In genomic region chr6:5164855-5165254, GRCm38 (mm10) we compare ENCODE assay signal across 20 mouse cellular contexts. TPM values are rescaled to one million over a fixed set of nuclear protein-coding genes. Genes with fewer than 3 reads are reported as not detected.
DNase-seq lines count a peak whose midpoint lies in the region; ATAC-seq and TF ChIP-seq lines count a peak whose summit lies in the region.
"Had no signal": no experiment of that assay in that cellular context is flagged by ENCODE, and none has a peak within 500 bp of the region (broad histone marks: within the 10 kb centered on the region; RNA-seq: fewer than 3 reads in every experiment).

No protein-coding gene starts in this region.

- H3K4me1 ChIP-seq in intestine, embryonic 14.5 days (replicated peaks; ENCODE audit: control insufficient read depth, insufficient read depth, low read length), result 0 out of 2 replicates have a peak, but pooled peaks cover 5% of the 10 kb centered on the region
- no peaks in the 10 kb centered on the region for H3K4me1 ChIP-seq in intestine, embryonic 15.5 days (replicated peaks)
- H3K4me1 ChIP-seq in neural tube, embryonic 13.5 days (replicated peaks), result 0 out of 2 replicates have a peak, but pooled peaks cover 8% of the 10 kb centered on the region
- H3K4me1 ChIP-seq in neural tube, embryonic 15.5 days, result no peaks in the 10 kb centered on the region
- no peaks in the 10 kb centered on the region for H3K4me1 ChIP-seq in limb, embryonic 14.5 days (ENCODE audit: control insufficient read depth, insufficient read depth, low read length)

- no peak overlapping the region for H3K4me2 ChIP-seq in intestine, embryonic 14.5 days (ENCODE audit: low read length)
- no peak overlapping the region for H3K4me2 ChIP-seq in intestine, embryonic 15.5 days (replicated peaks)
- H3K4me2 ChIP-seq in neural tube, embryonic 13.5 days, result no peak overlapping the region
- no peak overlapping the region for H3K4me2 ChIP-seq in neural tube, embryonic 15.5 days
- no peak overlapping the region for H3K4me2 ChIP-seq in limb, embryonic 14.5 days (replicated peaks; ENCODE audit: low read depth, low read length, severe bottlenecking)
- H3K4me2 ChIP-seq: forebrain, embryonic 15.5 days; midbrain, embryonic 12.5 days had no signal

- H3K27me3 ChIP-seq in intestine, embryonic 14.5 days (replicated peaks; ENCODE audit: control insufficient read depth, insufficient read depth, low read length), result no peaks in the 10 kb centered on the region
- no peaks in the 10 kb centered on the region for H3K27me3 ChIP-seq in intestine, embryonic 15.5 days (replicated peaks)
- no peaks in the 10 kb centered on the region for H3K27me3 ChIP-seq in neural tube, embryonic 13.5 days
- H3K27me3 ChIP-seq in neural tube, embryonic 15.5 days (replicated peaks), result no peaks in the 10 kb centered on the region
- H3K27me3 ChIP-seq in limb, embryonic 14.5 days (ENCODE audit: control insufficient read depth, insufficient read depth, low read length), result no peaks in the 10 kb centered on the region
- H3K27me3 ChIP-seq: forebrain, embryonic 15.5 days; midbrain, embryonic 12.5 days had no signal

- no peak for DNase-seq in intestine, embryonic 14.5 days (ENCODE audit: low spot score)
- no peak for DNase-seq in limb, embryonic 14.5 days (ENCODE audit: low spot score)
- DNase-seq in embryo, embryonic 11 days, result no peak
- no peak for DNase-seq in layer of hippocampus, postnatal 10 days (ENCODE audit: low spot score in 2 of 2)
- DNase-seq: cerebellum, postnatal 10 days; kidney, postnatal 4 days; lung, postnatal 36 days; thymus, postnatal 14 days had no signal

- TF ChIP-seq POLR2A in limb, embryonic 14.5 days (IDR thresholded peaks at IDR 0.05; ENCODE audit: borderline replicate concordance, extremely low read depth, insufficient read depth, insufficient read length), result no peak

- ATAC-seq in intestine, embryonic 14.5 days (replicated peaks; ENCODE audit: low FRiP score, low TSS enrichment, low read depth), result no peak
- ATAC-seq in intestine, embryonic 15.5 days, result no peak
- ATAC-seq in neural tube, embryonic 13.5 days (ENCODE audit: low read depth), result no peak
- ATAC-seq in neural tube, embryonic 15.5 days (ENCODE audit: low FRiP score), result no peak
- no peak for ATAC-seq in limb, embryonic 14.5 days (ENCODE audit: low FRiP score, low read depth)
- ATAC-seq: CD4-positive, CD25-positive, alpha-beta regulatory T cell, adult 4 months; forebrain, embryonic 15.5 days had no signal

- peak overlapping the region; percentile 7; the same call in 1 of the 2 replicates for H3K27ac ChIP-seq in intestine, embryonic 14.5 days (ENCODE audit: low read depth)
- H3K27ac ChIP-seq in intestine, embryonic 15.5 days, result no peak overlapping the region
- peak overlapping the region; percentile 54; the same call in 1 of the 2 replicates for H3K27ac ChIP-seq in neural tube, embryonic 13.5 days (replicated peaks)
- H3K27ac ChIP-seq in neural tube, embryonic 15.5 days (replicated peaks), result no peak overlapping the region
- H3K27ac ChIP-seq in limb, embryonic 14.5 days (replicated peaks; ENCODE audit: low read depth, low read length), result 0 out of 2 replicates have a peak overlapping the region, but pooled peaks have one; percentile 13
- H3K27ac ChIP-seq: forebrain, embryonic 15.5 days; midbrain, embryonic 12.5 days; stomach, postnatal 0 days had no signal

- H3K9ac ChIP-seq in intestine, embryonic 14.5 days (ENCODE audit: low read length), result no peak overlapping the region
- H3K9ac ChIP-seq in intestine, embryonic 15.5 days, result no peak overlapping the region
- H3K9ac ChIP-seq in neural tube, embryonic 13.5 days, result no peak overlapping the region
- H3K9ac ChIP-seq in neural tube, embryonic 15.5 days (replicated peaks), result no peak overlapping the region
- H3K9ac ChIP-seq in limb, embryonic 14.5 days (ENCODE audit: low read depth, low read length, severe bottlenecking), result no peak overlapping the region
- H3K9ac ChIP-seq: forebrain, embryonic 15.5 days; midbrain, embryonic 12.5 days had no signal

- WGBS in intestine, embryonic 14.5 days, result 76% methylated on average over 9 of the region's 9 CpGs
- 77% methylated on average over 9 of the region's 9 CpGs for WGBS in intestine, embryonic 15.5 days
- 78% methylated on average over 9 of the region's 9 CpGs for WGBS in neural tube, embryonic 13.5 days
- WGBS in neural tube, embryonic 15.5 days, result 73% methylated on average over 9 of the region's 9 CpGs
- WGBS in limb, embryonic 14.5 days, result 58% methylated on average over 9 of the region's 9 CpGs

- no peak overlapping the region for H3K4me3 ChIP-seq in intestine, embryonic 14.5 days (ENCODE audit: low read depth, low read length)
- no peak overlapping the region for H3K4me3 ChIP-seq in intestine, embryonic 15.5 days (replicated peaks)
- no peak overlapping the region for H3K4me3 ChIP-seq in neural tube, embryonic 13.5 days
- no peak overlapping the region for H3K4me3 ChIP-seq in neural tube, embryonic 15.5 days (replicated peaks)
- H3K4me3 ChIP-seq in limb, embryonic 14.5 days (replicated peaks; ENCODE audit: low read length), result no peak overlapping the region
- H3K4me3 ChIP-seq: forebrain, embryonic 15.5 days; midbrain, embryonic 12.5 days had no signal

- H3K36me3 ChIP-seq in intestine, embryonic 14.5 days (ENCODE audit: control insufficient read depth, insufficient read depth, low read length), result peaks cover 2% of the 10 kb centered on the region; the same call in 1 of the 2 replicates
- H3K36me3 ChIP-seq in intestine, embryonic 15.5 days, result no peaks in the 10 kb centered on the region
- H3K36me3 ChIP-seq in neural tube, embryonic 13.5 days, result peaks cover 17% of the 10 kb centered on the region
- 0 out of 2 replicates have a peak, but pooled peaks cover 2% of the 10 kb centered on the region for H3K36me3 ChIP-seq in neural tube, embryonic 15.5 days
- peaks cover 2% of the 10 kb centered on the region; the same call in 1 of the 2 replicates for H3K36me3 ChIP-seq in limb, embryonic 14.5 days (ENCODE audit: control insufficient read depth, insufficient read depth, low read length)
- H3K36me3 ChIP-seq: G1E had no signal

- H3K9me3 ChIP-seq in intestine, embryonic 14.5 days (ENCODE audit: control insufficient read depth, low read length), result no peaks in the 10 kb centered on the region
- H3K9me3 ChIP-seq in intestine, embryonic 15.5 days, result no peaks in the 10 kb centered on the region
- H3K9me3 ChIP-seq in neural tube, embryonic 13.5 days, result no peaks in the 10 kb centered on the region
- H3K9me3 ChIP-seq in neural tube, embryonic 15.5 days (replicated peaks), result no peaks in the 10 kb centered on the region
- H3K9me3 ChIP-seq in limb, embryonic 14.5 days (ENCODE audit: control insufficient read depth, low read length), result no peaks in the 10 kb centered on the region
- H3K9me3 ChIP-seq: forebrain, embryonic 15.5 days; G1E; midbrain, embryonic 12.5 days had no signal

RNA-seq across cellular contexts. Expression of gene Pon1, which starts 28.9 kb away (rescaled TPM):
- not detected in 2 replicates for polyA plus RNA-seq in intestine, embryonic 14.5 days (2014; fragmentation: Nextera tagmentation; extraction: Ambion mirVana)
- 0.14 TPM in 1 of 2 replicates, not detected in the other for polyA plus RNA-seq in intestine, embryonic 15.5 days (2015; fragmentation: Nextera tagmentation; extraction: Ambion mirVana)
- 0.19 TPM in 1 of 2 replicates, not detected in the other for polyA plus RNA-seq in neural tube, embryonic 13.5 days (2015; fragmentation: Nextera tagmentation; extraction: Ambion mirVana)
- polyA plus RNA-seq in neural tube, embryonic 15.5 days (2015; fragmentation: Nextera tagmentation; extraction: Ambion mirVana), result not detected in 2 replicates
- not detected in 2 replicates for polyA plus RNA-seq in limb, embryonic 14.5 days (2012; rRNA removed)
- polyA plus RNA-seq in limb, embryonic 14.5 days (2014; fragmentation: Nextera tagmentation; extraction: Ambion mirVana), result not detected in 2 replicates
- not detected for total RNA-seq in layer of hippocampus, postnatal 10 days (2021)
- total RNA-seq: hematopoietic stem cell, adult 5-6 weeks; left cerebral cortex, postnatal 10 days; neutrophil, adult 5-6 weeks had no signal
- polyA plus RNA-seq: CD4-positive, CD25-positive, alpha-beta regulatory T cell, adult 4 months; embryonic facial prominence, embryonic 11.5 days; G1E; midbrain, embryonic 12.5 days had no signal

Comparison
In these comparisons a context has a peak if more than half of its experiments do, and no peak if none do; other contexts are left out.
1. H3K27ac ChIP-seq: peak in intestine, embryonic 14.5 days (single experiment), neural tube, embryonic 13.5 days (single experiment) and limb, embryonic 14.5 days (single experiment); none in intestine, embryonic 15.5 days (single experiment) and neural tube, embryonic 15.5 days (single experiment).